Mouse (Mus musculus) kidney, adult 9 months (tissue): ENCODE measurements around the gene Nfyc.
A peak's percentile ranks its signal among the peaks of the same experiment; 100 is the strongest.

Source experiments
- DNase-seq: peaks from one replicate; pipeline ENCODE4 v3.0.0; 2022

The Nfyc gene

GRCm38 (mm10) chr4:120747941-120748866 is 83.2 kb downstream of the Nfyc start, which contains the start of gene Kcnq4:
Gene Kcnq4, minus strand, starts transcription at chr4:120748612.
- no peak for DNase-seq

GRCm38 (mm10) chr4:120747243-120747792 is 84.1 kb downstream of the Nfyc start:
- no peak for DNase-seq

DNA sequence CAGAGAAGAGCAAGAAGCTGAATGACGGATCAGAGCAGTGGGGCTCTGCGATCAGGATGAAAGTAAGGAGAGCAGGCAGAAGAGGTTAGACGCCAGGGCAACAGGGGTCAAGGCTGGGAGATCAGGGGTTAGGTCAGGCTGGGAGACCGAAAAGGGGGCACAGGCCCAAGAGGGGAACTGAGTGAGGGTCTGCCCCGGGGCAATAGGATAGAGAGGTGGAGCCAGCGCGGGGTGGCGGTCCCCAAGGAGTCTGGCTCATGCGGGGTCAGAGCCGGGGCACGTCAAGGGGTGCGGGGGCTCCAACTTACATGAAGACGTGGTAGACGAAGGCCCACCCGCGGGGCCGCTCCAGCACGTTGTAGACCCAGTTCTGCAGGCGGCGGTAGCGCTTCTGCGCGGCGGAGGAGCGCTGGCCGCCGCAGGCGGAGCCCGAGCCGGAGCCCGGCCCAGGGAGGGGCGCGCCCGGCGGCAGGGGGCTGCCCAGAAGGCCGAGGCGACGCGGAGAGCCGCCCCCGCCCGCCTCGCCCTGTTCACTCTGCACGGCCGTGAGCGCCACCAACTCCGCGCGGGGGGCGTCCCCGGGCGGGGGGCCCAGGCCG is 84.7 kb downstream of the Nfyc start:
- DNase-seq = no peak

DNA sequence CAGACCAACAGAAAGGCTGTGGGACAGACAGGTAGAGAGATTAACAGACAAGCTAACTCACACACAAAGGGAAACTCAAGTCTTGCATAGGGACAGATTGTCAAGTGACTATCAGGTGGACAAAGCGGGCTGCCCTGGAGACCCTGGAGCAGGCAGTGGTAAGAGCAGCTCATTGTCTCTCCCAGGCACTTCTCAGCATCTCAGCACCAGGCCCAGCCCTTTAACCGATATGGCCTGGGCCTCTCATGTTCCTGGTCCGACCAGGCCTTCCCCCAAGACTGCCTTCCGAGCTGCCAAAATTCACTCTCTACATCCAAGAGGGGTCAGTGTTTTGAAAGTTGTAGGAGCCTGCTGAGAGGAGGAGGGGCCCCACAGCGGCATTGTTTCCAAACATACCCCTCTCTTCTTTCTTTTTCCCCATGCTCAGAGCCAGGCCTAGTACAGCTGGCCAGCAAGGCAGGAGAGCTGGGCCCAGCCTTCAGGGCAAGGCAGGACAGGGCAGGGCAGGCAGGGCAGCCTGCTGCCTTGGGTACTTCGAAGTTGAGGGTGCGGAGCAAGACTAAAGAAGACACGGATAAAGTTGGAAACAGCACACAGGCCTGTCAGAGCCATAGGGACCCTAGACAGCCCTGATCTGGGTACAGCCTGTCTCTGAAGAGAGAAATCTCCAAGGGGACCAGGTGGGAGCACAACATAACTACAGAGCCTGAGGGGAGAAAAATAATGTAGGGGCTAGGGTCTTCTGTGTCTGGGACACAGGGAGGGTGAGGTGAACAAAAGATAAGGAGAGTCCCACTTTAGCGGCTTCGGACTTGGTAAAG is 85.4 kb downstream of the Nfyc start:
- no peak for DNase-seq

GRCm38 (mm10) chr4:120743636-120744035 is 87.7 kb downstream of the Nfyc start:
- no peak for DNase-seq

GRCm38 (mm10) chr4:120741303-120741702 is 90.1 kb downstream of the Nfyc start:
- no peak for DNase-seq

DNA sequence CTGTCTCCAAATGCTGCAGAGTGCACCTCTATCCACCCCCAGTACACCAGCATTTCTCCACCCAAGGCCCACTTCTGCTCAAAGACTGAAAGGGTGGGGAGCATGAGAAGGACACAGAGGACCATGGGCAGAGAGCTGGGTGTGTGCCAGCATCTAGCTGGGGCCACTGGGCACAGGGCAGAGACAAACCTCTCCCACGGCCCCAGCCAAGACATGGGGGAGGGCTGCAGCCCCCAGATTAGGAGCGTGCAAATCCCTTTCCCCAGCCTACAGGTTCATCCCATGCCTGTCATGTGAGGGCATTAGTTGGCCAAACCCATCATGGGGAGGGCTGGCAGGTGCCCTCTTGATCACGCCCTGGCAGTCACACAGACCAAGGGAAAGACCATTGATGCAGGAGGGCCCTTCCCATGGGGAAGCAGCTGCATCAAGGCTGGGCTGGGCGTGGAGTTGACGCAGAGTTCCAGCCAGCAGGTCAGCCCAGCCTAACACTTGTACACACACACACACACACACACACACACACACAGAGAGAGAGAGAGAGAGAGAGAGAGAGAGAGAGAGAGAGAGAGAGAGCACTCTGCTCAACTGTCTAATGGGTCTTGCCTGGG is 97.3 kb downstream of the Nfyc start:
- DNase-seq = no peak

GRCm38 (mm10) chr4:120732737-120733136 is 98.6 kb downstream of the Nfyc start:
- DNase-seq = no peak

- peak; percentile 59 for DNase-seq
These were observed 100.2 kb downstream of the Nfyc start for GRCm38 (mm10) chr4:120731030-120731644.

GRCm38 (mm10) chr4:120730574-120730973 is 100.8 kb downstream of the Nfyc start:
- no peak for DNase-seq

DNA sequence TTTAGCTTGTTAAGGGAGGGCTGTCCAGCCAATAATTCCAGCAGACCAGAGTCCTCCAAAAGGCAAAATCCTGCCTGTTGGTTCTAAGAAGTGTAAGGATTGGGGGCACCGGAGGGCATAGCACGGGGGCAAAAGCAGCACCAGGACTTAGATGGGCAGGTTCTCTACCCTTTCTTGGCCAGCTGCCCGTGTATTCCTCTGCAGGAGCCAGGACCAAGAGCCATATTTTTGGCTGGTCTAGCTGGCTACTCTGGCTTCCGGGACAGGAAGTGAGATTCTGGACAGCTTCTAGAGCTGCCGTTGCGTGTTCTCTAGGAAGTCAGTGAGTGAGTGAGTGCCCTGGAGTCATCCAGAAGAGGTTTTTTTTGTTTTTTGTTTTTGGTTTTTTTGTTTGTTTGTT is 101.2 kb downstream of the Nfyc start:
- DNase-seq = peak; percentile 38

DNA sequence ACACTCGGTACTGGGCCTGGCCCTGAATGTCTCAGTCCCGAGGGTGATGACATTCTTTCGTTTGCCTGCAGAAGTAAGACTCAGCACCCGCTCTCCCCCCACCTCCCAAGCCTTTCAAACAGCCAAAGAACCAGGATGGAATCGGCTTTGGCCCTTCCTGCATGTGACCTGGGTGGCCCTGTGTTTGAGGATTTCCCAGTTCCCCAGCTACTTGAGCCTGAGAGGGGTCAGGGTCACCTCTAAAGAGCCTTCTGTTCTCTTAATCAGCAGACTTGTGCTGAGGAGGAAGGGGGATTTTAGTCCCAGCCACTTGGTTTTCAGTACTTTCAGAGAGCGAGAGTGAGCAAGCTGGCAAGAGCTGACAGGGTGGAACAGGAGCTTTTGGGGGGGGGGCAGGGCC is 101.9 kb downstream of the Nfyc start:
- DNase-seq = no peak

GRCm38 (mm10) chr4:120727842-120728241 is 103.5 kb downstream of the Nfyc start:
- no peak for DNase-seq

GRCm38 (mm10) chr4:120726174-120726573 is 105.2 kb downstream of the Nfyc start:
- no peak for DNase-seq

GRCm38 (mm10) chr4:120725516-120726090 is 105.8 kb downstream of the Nfyc start:
- DNase-seq = no peak

GRCm38 (mm10) chr4:120721574-120721973 is 109.8 kb downstream of the Nfyc start:
- no peak for DNase-seq

DNA sequence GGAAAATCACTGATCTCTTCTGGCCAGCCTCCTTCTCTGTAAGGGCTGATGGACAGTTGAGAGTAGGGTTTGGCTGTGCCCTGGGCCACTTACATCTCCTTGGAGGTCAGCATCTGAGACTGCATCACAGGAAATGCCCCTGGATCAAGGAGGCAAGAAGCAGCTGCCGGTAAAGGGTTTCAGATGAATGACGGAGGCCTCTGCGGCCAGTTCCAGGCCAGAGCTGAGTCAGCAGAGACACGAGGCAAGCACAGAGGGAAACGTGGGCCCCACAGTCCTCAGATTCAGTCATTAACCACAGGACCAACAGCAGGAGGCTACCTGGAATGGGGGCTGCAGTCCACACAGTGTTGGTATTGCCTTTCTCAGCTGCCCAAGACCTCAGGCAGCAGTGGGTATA is 112.2 kb downstream of the Nfyc start:
- DNase-seq = no peak

- no peak for DNase-seq
These were observed 113.8 kb downstream of the Nfyc start for GRCm38 (mm10) chr4:120717591-120717990.

GRCm38 (mm10) chr4:120716765-120717164 is 114.6 kb downstream of the Nfyc start:
- no peak for DNase-seq

GRCm38 (mm10) chr4:120716141-120716571 is 115.2 kb downstream of the Nfyc start:
- peak; percentile 53 for DNase-seq

GRCm38 (mm10) chr4:120713856-120714497 is 117.4 kb downstream of the Nfyc start:
- no peak for DNase-seq
